Mouse (Mus musculus) lung, embryonic 15.5 days (tissue): Measurements from ENCODE around the gene Dnajc6. TPM values are rescaled to one million over a fixed set of nuclear protein-coding genes. Genes with fewer than 3 reads are reported as not detected.

Experiments used
- ATAC-seq: fragments of 200-750 bp; cut with Nextera tagmentation; 2 replicates; pipeline ENCODE4 v1.8.0; 2017; ENCODE audit warnings: moderate number of reproducible peaks, borderline replicate concordance; ENCODE audit not compliant: low FRiP score, low TSS enrichment; ENCODE audit errors: extremely low read depth
- H3K27ac ChIP-seq: fragments of 300-500 bp; sonication (generic); 2 replicates; pipeline ENCODE4 v1.5.1; 2015; ENCODE audit warnings: moderate library complexity, mild to moderate bottlenecking, inconsistent platforms
- H3K27me3 ChIP-seq: fragments of 300-500 bp; sonication (generic); 2 replicates; pipeline ENCODE4 v1.6.1; 2015; ENCODE audit warnings: inconsistent platforms
- H3K36me3 ChIP-seq: fragments of 300-500 bp; sonication (generic); 2 replicates; pipeline ENCODE4 v1.6.1; 2015; ENCODE audit warnings: inconsistent platforms
- H3K4me1 ChIP-seq: fragments of 300-500 bp; sonication (generic); 2 replicates; pipeline ENCODE4 v1.6.1; 2015; ENCODE audit warnings: inconsistent platforms
- H3K4me2 ChIP-seq: fragments of 300-500 bp; sonication (generic); 2 replicates; pipeline ENCODE4 v1.6.1; 2015; ENCODE audit warnings: inconsistent platforms, mild to moderate bottlenecking, moderate library complexity
- H3K4me3 ChIP-seq: fragments of 300-500 bp; sonication (generic); 2 replicates; pipeline ENCODE4 v1.5.1; 2015; ENCODE audit warnings: mild to moderate bottlenecking, inconsistent platforms
- H3K9ac ChIP-seq: fragments of 300-500 bp; sonication (generic); 2 replicates; pipeline ENCODE4 v1.6.1; 2015; ENCODE audit warnings: inconsistent platforms
- H3K9me3 ChIP-seq: fragments of 300-500 bp; sonication (generic); 2 replicates; pipeline ENCODE4 v1.6.1; 2016; ENCODE audit warnings: inconsistent platforms
- WGBS: fragments of 180-500 bp; shearing (Covaris S2); methylation state at CpG from one replicate; pipeline ENCODE4 v1.1.7; 2015; 5-methylcytosine and 5-hydroxymethylcytosine counted together
- polyA plus RNA-seq: library from polyadenylated mRNA; unstranded; fragments of >200 nt; fragmentation: Nextera tagmentation; extraction: Ambion mirVana; gene quantifications from 2 replicates; pipeline ENCODE4 v1.2.1, GENCODE M21; 2015

Gene Dnajc6
- polyA plus RNA-seq, 1 experiment from 2014 or later, result 0.98 TPM

DNA sequence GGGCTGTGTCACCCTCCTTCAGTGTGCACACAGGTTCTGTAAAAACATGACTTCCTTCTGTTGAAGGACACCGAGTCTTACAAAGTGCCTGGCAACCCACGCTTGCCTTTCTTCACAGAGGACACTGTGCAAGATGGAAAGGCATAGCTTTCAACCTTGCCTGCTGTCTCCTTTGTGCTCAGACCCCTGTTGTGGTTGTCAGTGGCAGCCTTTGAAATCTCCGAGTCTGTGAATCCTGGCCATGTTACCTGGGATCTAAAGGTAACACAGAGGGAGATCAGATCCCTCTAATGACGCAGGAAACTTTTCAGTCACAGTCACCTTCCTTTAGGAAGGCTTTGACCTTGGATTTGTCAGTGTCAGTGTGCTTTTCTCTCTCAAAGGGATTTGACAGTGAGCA lies 84.7 kb downstream of the Dnajc6 start:
- Histone ChIP-seq H3K4me1 (no peaks in the 10 kb centered on the region), H3K27ac (no peak overlapping the region), H3K9me3 (no peaks in the 10 kb centered on the region), H3K4me3 (no peak overlapping the region), H3K27me3 (no peaks in the 10 kb centered on the region), H3K4me2 (no peak overlapping the region), H3K9ac (no peak overlapping the region), H3K36me3 (no peaks in the 10 kb centered on the region)
- 77% methylated on average over 4 of the region's 4 CpGs for WGBS
- ATAC-seq, result no peak

- Histone ChIP-seq H3K9ac (no peak overlapping the region), H3K9me3 (no peaks in the 10 kb centered on the region), H3K4me1 (no peaks in the 10 kb centered on the region), H3K4me2 (no peak overlapping the region), H3K27ac (no peak overlapping the region), H3K27me3 (no peaks in the 10 kb centered on the region), H3K36me3 (no peaks in the 10 kb centered on the region), H3K4me3 (no peak overlapping the region)
- 48% methylated on average over 2 of the region's 2 CpGs for WGBS
- ATAC-seq, result no peak
Observed at GRCm38 (mm10) chr4:101582882-101583281, 86.4 kb downstream of the Dnajc6 start.

GRCm38 (mm10) chr4:101584524-101585454 lies 88.3 kb downstream of the Dnajc6 start:
- no peak; the same call in 1 of the 2 replicates for ATAC-seq
- no peak overlapping the region for H3K4me3 ChIP-seq
- H3K9me3 ChIP-seq, result no peaks in the 10 kb centered on the region
- no peak overlapping the region for H3K9ac ChIP-seq
- H3K36me3 ChIP-seq, result no peaks in the 10 kb centered on the region
- no peak overlapping the region for H3K27ac ChIP-seq
- 54% methylated on average over 19 of the region's 19 CpGs for WGBS
- H3K4me2 ChIP-seq, result no peak overlapping the region
- no peaks in the 10 kb centered on the region for H3K27me3 ChIP-seq
- no peaks in the 10 kb centered on the region for H3K4me1 ChIP-seq

- ATAC-seq, result no peak
- no peaks in the 10 kb centered on the region for H3K4me1 ChIP-seq
Observed at GRCm38 (mm10) chr4:101585455-101586184, 89.2 kb downstream of the Dnajc6 start.

DNA sequence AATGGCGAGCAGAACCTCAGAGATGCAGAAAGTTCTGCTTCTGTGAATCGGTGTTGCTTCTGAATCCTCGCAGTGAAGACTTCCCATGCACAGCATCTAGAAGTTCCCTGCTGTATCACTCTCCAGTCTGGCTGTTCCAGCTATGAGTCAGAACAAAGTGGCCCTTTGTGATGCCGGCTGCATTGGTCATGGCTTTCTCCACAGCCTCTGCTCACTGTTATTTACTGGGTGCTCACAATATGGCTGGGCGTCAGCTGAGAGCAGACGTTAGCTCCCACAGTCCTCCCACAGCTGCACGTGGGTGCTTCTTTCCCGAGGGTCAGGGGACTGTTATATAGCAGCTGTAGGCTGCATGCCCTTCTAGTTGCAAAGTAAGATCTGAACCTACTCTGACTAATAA lies 92.5 kb downstream of the Dnajc6 start:
- 68% methylated on average over 8 of the region's 8 CpGs for WGBS
- Histone ChIP-seq H3K36me3 (no peaks in the 10 kb centered on the region), H3K4me2 (no peak overlapping the region), H3K27me3 (no peaks in the 10 kb centered on the region), H3K9ac (no peak overlapping the region), H3K27ac (no peak overlapping the region), H3K9me3 (no peaks in the 10 kb centered on the region), H3K4me1 (no peaks in the 10 kb centered on the region), H3K4me3 (no peak overlapping the region)
- no peak for ATAC-seq

More at GRCm38 (mm10) chr4:101585455-101586184, 89.2 kb downstream of the Dnajc6 start:
- no peaks in the 10 kb centered on the region for H3K36me3 ChIP-seq
- no peaks in the 10 kb centered on the region for H3K9me3 ChIP-seq
- no peak overlapping the region for H3K4me3 ChIP-seq
- no peak overlapping the region for H3K27ac ChIP-seq
- H3K4me2 ChIP-seq, result no peak overlapping the region
- H3K27me3 ChIP-seq, result no peaks in the 10 kb centered on the region
- no peak overlapping the region for H3K9ac ChIP-seq
- 38% methylated on average over 8 of the region's 8 CpGs for WGBS

DNA sequence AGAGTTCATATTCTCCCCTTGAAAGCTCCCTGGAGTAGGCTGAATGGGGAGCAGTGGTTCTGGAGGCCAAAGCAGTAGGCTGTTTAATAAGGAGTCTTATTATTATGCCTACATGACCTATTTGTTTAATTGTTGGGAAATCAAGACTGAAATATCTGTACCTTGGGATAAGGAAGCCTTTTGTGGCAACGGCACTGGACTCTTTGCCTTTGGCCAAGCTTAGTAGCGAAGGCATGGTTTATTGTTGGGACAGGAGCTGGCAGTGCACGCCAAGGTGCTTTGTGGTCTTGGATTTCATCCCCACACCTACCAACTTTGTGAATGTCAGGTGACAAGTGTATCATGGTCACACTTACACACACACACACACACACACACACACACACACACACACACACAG lies 93.3 kb downstream of the Dnajc6 start:
- ATAC-seq, result no peak
- no peaks in the 10 kb centered on the region for H3K36me3 ChIP-seq
- H3K4me3 ChIP-seq, result no peak overlapping the region
- no peaks in the 10 kb centered on the region for H3K27me3 ChIP-seq
- no peak overlapping the region for H3K27ac ChIP-seq
- no peak overlapping the region for H3K4me2 ChIP-seq
- WGBS, result 93% methylated on average over 3 of the region's 3 CpGs
- H3K9me3 ChIP-seq, result no peaks in the 10 kb centered on the region
- no peaks in the 10 kb centered on the region for H3K4me1 ChIP-seq
- no peak overlapping the region for H3K9ac ChIP-seq

DNA sequence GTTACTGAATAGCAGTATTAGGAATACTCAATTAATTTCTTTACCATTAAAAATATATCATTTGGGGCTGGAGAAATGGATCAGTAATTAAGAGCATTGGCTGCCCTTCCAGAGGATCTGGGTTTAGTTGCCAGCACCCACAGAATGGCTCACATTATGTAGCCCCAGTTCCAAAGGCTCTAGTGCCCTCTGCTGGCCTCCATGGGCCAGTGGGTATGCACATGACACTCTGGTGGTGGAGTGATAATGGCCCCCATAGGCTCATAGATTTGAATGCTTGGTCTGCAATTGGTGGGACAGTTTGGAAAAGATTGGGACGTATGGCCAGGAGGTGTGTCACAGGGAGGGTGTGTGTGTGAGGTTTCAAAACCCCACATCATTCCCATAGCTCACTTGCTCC lies 95.0 kb downstream of the Dnajc6 start:
- no peaks in the 10 kb centered on the region for H3K9me3 ChIP-seq
- H3K36me3 ChIP-seq, result no peaks in the 10 kb centered on the region
- no peak overlapping the region for H3K9ac ChIP-seq
- WGBS, result 89% methylated on average over 1 of the region's 1 CpGs
- no peak overlapping the region for H3K4me2 ChIP-seq
- no peaks in the 10 kb centered on the region for H3K27me3 ChIP-seq
- no peak for ATAC-seq
- no peak overlapping the region for H3K27ac ChIP-seq
- H3K4me1 ChIP-seq, result no peaks in the 10 kb centered on the region
- H3K4me3 ChIP-seq, result no peak overlapping the region

GRCm38 (mm10) chr4:101592466-101592865 lies 96.0 kb downstream of the Dnajc6 start:
- Histone ChIP-seq H3K4me3 (no peak overlapping the region), H3K4me1 (no peaks in the 10 kb centered on the region), H3K36me3 (no peaks in the 10 kb centered on the region), H3K27ac (no peak overlapping the region), H3K27me3 (no peaks in the 10 kb centered on the region), H3K9me3 (no peaks in the 10 kb centered on the region), H3K9ac (no peak overlapping the region), H3K4me2 (no peak overlapping the region)
- 72% methylated on average over 3 of the region's 3 CpGs for WGBS
- ATAC-seq, result no peak

GRCm38 (mm10) chr4:101601758-101602157 lies 105.3 kb downstream of the Dnajc6 start:
- no peak overlapping the region for H3K9ac ChIP-seq
- H3K4me1 ChIP-seq, result no peaks in the 10 kb centered on the region
- ATAC-seq, result no peak

GRCm38 (mm10) chr4:101603635-101604034 lies 107.2 kb downstream of the Dnajc6 start:
- no peaks in the 10 kb centered on the region for H3K36me3 ChIP-seq
- H3K4me2 ChIP-seq, result no peak overlapping the region
- no peak for ATAC-seq
- no peak overlapping the region for H3K4me3 ChIP-seq
- H3K9ac ChIP-seq, result no peak overlapping the region
- H3K4me1 ChIP-seq, result no peaks in the 10 kb centered on the region
- no peak overlapping the region for H3K27ac ChIP-seq
- H3K9me3 ChIP-seq, result no peaks in the 10 kb centered on the region
- no peaks in the 10 kb centered on the region for H3K27me3 ChIP-seq
- WGBS, result 67% methylated on average over 3 of the region's 3 CpGs

More at GRCm38 (mm10) chr4:101601758-101602157, 105.3 kb downstream of the Dnajc6 start:
- Histone ChIP-seq H3K36me3 (no peaks in the 10 kb centered on the region), H3K27me3 (no peaks in the 10 kb centered on the region), H3K4me3 (no peak overlapping the region), H3K27ac (no peak overlapping the region), H3K4me2 (no peak overlapping the region), H3K9me3 (no peaks in the 10 kb centered on the region)

- no peaks in the 10 kb centered on the region for H3K9me3 ChIP-seq
- 88% methylated on average over 5 of the region's 5 CpGs for WGBS
- no peak overlapping the region for H3K27ac ChIP-seq
- no peaks in the 10 kb centered on the region for H3K4me1 ChIP-seq
- no peak overlapping the region for H3K4me2 ChIP-seq
- no peak for ATAC-seq
- no peak overlapping the region for H3K9ac ChIP-seq
- H3K4me3 ChIP-seq, result no peak overlapping the region
- H3K27me3 ChIP-seq, result no peaks in the 10 kb centered on the region
- no peaks in the 10 kb centered on the region for H3K36me3 ChIP-seq
Observed at GRCm38 (mm10) chr4:101616520-101616919, 120.1 kb downstream of the Dnajc6 start.

GRCm38 (mm10) chr4:101617742-101618141 lies 121.3 kb downstream of the Dnajc6 start:
- Histone ChIP-seq H3K36me3 (no peaks in the 10 kb centered on the region), H3K27me3 (no peaks in the 10 kb centered on the region), H3K4me2 (no peak overlapping the region), H3K9ac (no peak overlapping the region), H3K4me3 (no peak overlapping the region), H3K9me3 (no peaks in the 10 kb centered on the region), H3K27ac (no peak overlapping the region), H3K4me1 (no peaks in the 10 kb centered on the region)
- ATAC-seq, result no peak
- WGBS, result 61% methylated on average over 2 of the region's 2 CpGs
